Mouse (Mus musculus) C2C12 (cell line): ENCODE measurements around the gene Nol3.

Source experiments
- MAX ChIP-seq: IDR thresholded peaks from one replicate; pipeline ENCODE4 v1.6.1; 2011; ENCODE audit warnings: mild to moderate bottlenecking, control low read depth
- USF1 ChIP-seq: IDR thresholded peaks from one replicate; pipeline ENCODE4 v1.6.1; 2011; ENCODE audit warnings: low read depth, mild to moderate bottlenecking, control low read depth, moderate library complexity

GRCm38 (mm10) chr8:105285514-105285913, 9.6 kb downstream of the Nol3 start:
- no peak for TF ChIP-seq USF1
- TF ChIP-seq MAX, result no peak
